Mouse (Mus musculus) lung, embryonic 14.5 days (tissue): ENCODE results near the gene Cdk6. TPM values are rescaled to one million over a fixed set of nuclear protein-coding genes. Genes with fewer than 3 reads are reported as not detected.
"Not testable (repeated sequence)": the region's sequence is repeated elsewhere in the genome, so short reads cannot be mapped to it uniquely, and the experiment has no call there.

Source experiments
- ATAC-seq: fragments of 200-750 bp; cut with Nextera tagmentation; 2 replicates; pipeline ENCODE4 v1.8.0; 2017; ENCODE audit warnings: mild to moderate bottlenecking, moderate TSS enrichment, moderate library complexity; ENCODE audit not compliant: insufficient read depth
- DNase-seq: peaks from one replicate; pipeline ENCODE4 v3.0.0-alpha.2; 2015
- H3K27ac ChIP-seq: fragments of 300-500 bp; sonication (generic); 2 replicates; pipeline ENCODE4 v1.5.1; 2014; ENCODE audit warnings: low read depth, mild to moderate bottlenecking, moderate library complexity
- H3K27me3 ChIP-seq: fragments of 300-500 bp; sonication (generic); 2 replicates; pipeline ENCODE4 v1.6.1; 2014; ENCODE audit warnings: low read length, control low read depth; ENCODE audit not compliant: insufficient read depth
- H3K36me3 ChIP-seq: fragments of 300-500 bp; sonication (generic); 2 replicates; pipeline ENCODE4 v1.6.1; 2014; ENCODE audit warnings: control low read depth; ENCODE audit not compliant: insufficient read depth
- H3K4me1 ChIP-seq: fragments of 300-500 bp; sonication (generic); 2 replicates; pipeline ENCODE4 v1.6.1; 2014; ENCODE audit warnings: antibody characterized with exemption, control low read depth; ENCODE audit not compliant: insufficient read depth
- H3K4me2 ChIP-seq: fragments of 300-500 bp; sonication (generic); 2 replicates; pipeline ENCODE4 v1.6.1; 2014; ENCODE audit warnings: mild to moderate bottlenecking
- H3K4me3 ChIP-seq: fragments of 300-500 bp; sonication (generic); 2 replicates; pipeline ENCODE4 v1.5.1; 2014; ENCODE audit warnings: low read depth, low read length
- H3K9ac ChIP-seq: fragments of 300-500 bp; sonication (generic); 2 replicates; pipeline ENCODE4 v1.6.1; 2014
- H3K9me3 ChIP-seq: fragments of 300-500 bp; sonication (generic); 2 replicates; pipeline ENCODE4 v1.6.1; 2016; ENCODE audit warnings: low read depth, low read length, control low read depth
- CTCF ChIP-seq: IDR thresholded peaks from 2 replicates; pipeline ENCODE4 v1.5.1; 2016; ENCODE audit warnings: antibody characterized with exemption, low read depth
- WGBS: fragments of 180-500 bp; shearing (Covaris S2); extraction: QIAGEN DNeasy Blood & Tissue Kit; methylation state at CpG from one replicate; pipeline ENCODE4 v1.1.7; 2014; 5-methylcytosine and 5-hydroxymethylcytosine counted together
- polyA plus RNA-seq: library from polyadenylated mRNA; unstranded; fragments of >200 nt; fragmentation: Nextera tagmentation; extraction: Ambion mirVana; gene quantifications from 2 replicates; pipeline ENCODE4 v1.2.1, GENCODE M21; 2014

The Cdk6 gene
- polyA plus RNA-seq, 1 experiment from 2014 or later, result 57.8 TPM

DNA sequence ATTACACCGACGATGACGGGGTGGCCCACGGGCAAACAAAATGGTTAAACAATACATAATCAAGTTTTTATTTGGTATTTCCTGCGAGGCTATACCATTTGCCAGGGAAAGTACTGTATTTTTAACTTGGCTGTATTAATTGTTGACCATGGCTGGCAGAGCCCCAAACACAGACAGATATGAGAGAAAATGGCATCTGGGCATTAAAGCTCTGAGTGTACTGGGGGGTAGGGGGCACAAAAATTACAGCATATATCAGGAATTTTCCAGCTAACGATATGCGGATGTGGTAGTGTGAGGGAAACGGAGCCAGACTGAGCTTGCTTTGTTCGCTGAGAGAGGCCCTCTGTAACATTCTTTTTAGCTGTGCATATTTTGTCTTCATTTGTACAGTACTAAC is 109.9 kb downstream of the Cdk6 start:
- H3K9me3 ChIP-seq, H3K36me3 ChIP-seq, H3K4me2 ChIP-seq, H3K27ac ChIP-seq, H3K27me3 ChIP-seq, H3K9ac ChIP-seq, H3K4me3 ChIP-seq, H3K4me1 ChIP-seq, ATAC-seq: not testable (repeated sequence)
- 20% methylated on average over 9 of the region's 9 CpGs for WGBS
- peak; percentile 55 for DNase-seq

GRCm38 (mm10) chr5:3453946-3454345 is 112.7 kb downstream of the Cdk6 start:
- H3K9me3 ChIP-seq, H3K4me2 ChIP-seq, H3K27me3 ChIP-seq, H3K36me3 ChIP-seq, H3K4me3 ChIP-seq, H3K9ac ChIP-seq, H3K4me1 ChIP-seq: not testable (repeated sequence)
- 7% methylated on average over 6 of the region's 6 CpGs for WGBS
- DNase-seq (peak; percentile 81), ATAC-seq (peak; percentile 80)
- peak overlapping the region; percentile 63 for H3K27ac ChIP-seq

DNA sequence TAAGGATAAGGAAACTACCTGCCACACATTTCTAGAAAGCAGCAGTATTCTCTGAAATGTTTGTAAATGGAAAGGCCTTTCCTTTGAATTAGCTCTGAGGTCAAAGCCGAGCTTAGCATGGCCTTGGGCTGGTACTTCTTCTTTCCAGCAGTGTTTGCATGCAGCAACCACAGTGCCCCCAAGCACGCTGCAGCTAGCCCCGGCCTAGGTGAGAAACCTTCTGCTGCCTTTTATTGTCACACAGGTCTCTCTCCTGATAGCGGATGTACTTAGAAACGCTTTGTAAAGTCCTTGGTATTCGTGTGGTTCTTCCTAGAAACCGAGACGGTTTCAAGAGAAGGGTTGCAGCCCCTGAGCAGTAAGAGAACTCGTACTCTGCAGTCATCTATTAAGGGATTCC is 119.6 kb downstream of the Cdk6 start:
- H3K4me3 ChIP-seq, result no peak overlapping the region
- no peak for TF ChIP-seq CTCF
- 55% methylated on average over 9 of the region's 9 CpGs for WGBS
- no peak overlapping the region for H3K4me2 ChIP-seq
- H3K4me1 ChIP-seq, result peaks cover 14% of the 10 kb centered on the region; the same call in 1 of the 2 replicates
- no peaks in the 10 kb centered on the region for H3K36me3 ChIP-seq
- ATAC-seq (no peak), DNase-seq (no peak)
- H3K27ac ChIP-seq, result no peak overlapping the region
- no peaks in the 10 kb centered on the region for H3K9me3 ChIP-seq
- no peaks in the 10 kb centered on the region for H3K27me3 ChIP-seq
- H3K9ac ChIP-seq, result no peak overlapping the region

DNA sequence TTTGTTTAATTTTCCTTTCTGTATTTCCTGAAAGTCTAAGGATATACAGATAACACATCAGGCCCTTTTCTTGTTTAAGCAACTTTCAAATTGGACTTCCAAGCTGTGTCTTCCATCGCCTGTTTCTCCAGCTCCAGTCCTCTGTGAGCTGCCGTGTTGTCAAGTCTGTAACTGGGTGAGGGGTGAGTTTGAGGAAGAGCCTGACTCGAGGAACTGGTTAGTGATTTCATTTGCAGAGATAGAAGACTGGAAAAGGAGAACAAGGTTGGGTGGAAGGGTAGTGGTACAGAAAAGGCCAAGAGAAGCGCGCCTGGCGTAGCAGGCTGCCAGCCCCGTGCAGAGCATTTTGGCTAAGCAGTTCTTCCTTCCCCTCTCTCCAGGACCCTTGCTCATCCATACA is 120.1 kb downstream of the Cdk6 start:
- Histone ChIP-seq H3K4me1 (peaks cover 16% of the 10 kb centered on the region; the same call in 1 of the 2 replicates), H3K27me3 (no peaks in the 10 kb centered on the region), H3K9ac (no peak overlapping the region), H3K27ac (no peak overlapping the region), H3K4me3 (no peak overlapping the region), H3K36me3 (no peaks in the 10 kb centered on the region), H3K9me3 (no peaks in the 10 kb centered on the region), H3K4me2 (no peak overlapping the region)
- no peak for DNase-seq
- ATAC-seq, result no peak
- TF ChIP-seq CTCF, result no peak
- WGBS, result 65% methylated on average over 7 of the region's 7 CpGs

DNA sequence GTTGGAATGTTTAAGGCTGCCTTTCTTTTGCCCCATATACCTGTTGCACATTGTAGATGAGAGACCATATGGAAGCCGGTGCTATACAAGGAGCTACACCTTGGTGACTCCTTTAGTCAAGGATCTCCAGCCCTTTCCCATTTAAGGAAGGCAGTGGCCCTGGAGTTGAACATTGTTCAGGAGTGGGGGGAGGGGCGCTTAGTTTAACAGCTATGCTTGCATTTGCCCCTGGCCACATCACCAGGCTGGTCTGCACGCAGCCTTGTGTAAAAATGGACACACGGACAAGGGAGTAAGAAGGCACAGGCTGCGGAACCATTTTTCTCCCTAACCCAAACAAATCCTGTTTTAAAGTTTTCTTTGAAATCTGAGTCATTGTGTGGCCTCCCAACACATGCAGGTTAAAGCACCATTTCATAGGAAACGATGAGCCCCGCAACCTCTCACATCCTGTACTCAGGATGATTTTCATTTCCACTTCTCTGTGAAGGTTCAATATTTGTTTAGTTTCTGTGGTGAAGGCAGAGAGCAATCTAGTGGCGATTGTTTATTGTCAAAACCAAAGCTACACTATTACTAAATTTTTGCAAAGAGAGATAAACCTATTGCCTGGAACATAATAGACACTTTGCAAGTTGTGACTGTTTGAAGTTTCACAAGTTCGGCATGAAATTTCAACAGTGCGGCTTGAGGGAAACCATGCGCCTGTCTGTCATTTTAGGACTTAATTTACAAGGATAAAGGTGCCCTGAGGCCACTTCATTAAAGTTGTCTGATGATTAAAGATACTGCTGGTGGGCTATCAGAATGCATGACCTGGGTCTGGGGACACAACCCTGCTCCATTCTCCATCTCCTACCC is 121.8 kb downstream of the Cdk6 start:
- DNase-seq (no peak), ATAC-seq (no peak)
- 32% methylated on average over 11 of the region's 11 CpGs for WGBS
- H3K27me3 ChIP-seq, result no peaks in the 10 kb centered on the region
- H3K27ac ChIP-seq, result no peak overlapping the region
- peaks cover 19% of the 10 kb centered on the region; the same call in 1 of the 2 replicates for H3K4me1 ChIP-seq
- no peaks in the 10 kb centered on the region for H3K9me3 ChIP-seq
- no peak overlapping the region for H3K9ac ChIP-seq
- no peak overlapping the region for H3K4me2 ChIP-seq
- H3K36me3 ChIP-seq, result no peaks in the 10 kb centered on the region
- no peak overlapping the region for H3K4me3 ChIP-seq
- TF ChIP-seq CTCF, result no peak

GRCm38 (mm10) chr5:3463758-3464157 is 122.5 kb downstream of the Cdk6 start:
- Histone ChIP-seq H3K4me1 (peaks cover 19% of the 10 kb centered on the region; the same call in 1 of the 2 replicates), H3K4me3 (no peak overlapping the region), H3K36me3 (no peaks in the 10 kb centered on the region), H3K27me3 (no peaks in the 10 kb centered on the region), H3K27ac (no peak overlapping the region), H3K4me2 (no peak overlapping the region), H3K9me3 (no peaks in the 10 kb centered on the region), H3K9ac (no peak overlapping the region)
- 70% methylated on average over 3 of the region's 3 CpGs for WGBS
- DNase-seq (no peak), ATAC-seq (no peak)
- no peak for TF ChIP-seq CTCF

GRCm38 (mm10) chr5:3466069-3466877 is 125.0 kb downstream of the Cdk6 start:
- H3K4me2 ChIP-seq, result no peak overlapping the region
- no peaks in the 10 kb centered on the region for H3K9me3 ChIP-seq
- H3K4me3 ChIP-seq, result no peak overlapping the region
- no peak overlapping the region for H3K9ac ChIP-seq
- ATAC-seq (peak; percentile 75), DNase-seq (peak; percentile 55)
- no peaks in the 10 kb centered on the region for H3K27me3 ChIP-seq
- peaks cover 19% of the 10 kb centered on the region; the same call in 1 of the 2 replicates for H3K4me1 ChIP-seq
- 0 out of 2 replicates have a peak, but pooled peaks have one; percentile 11 for TF ChIP-seq CTCF
- 0 out of 2 replicates have a peak overlapping the region, but pooled peaks have one; percentile 27 for H3K27ac ChIP-seq
- 26% methylated on average over 7 of the region's 7 CpGs for WGBS
- H3K36me3 ChIP-seq, result no peaks in the 10 kb centered on the region
